In the genomic region with DNA sequence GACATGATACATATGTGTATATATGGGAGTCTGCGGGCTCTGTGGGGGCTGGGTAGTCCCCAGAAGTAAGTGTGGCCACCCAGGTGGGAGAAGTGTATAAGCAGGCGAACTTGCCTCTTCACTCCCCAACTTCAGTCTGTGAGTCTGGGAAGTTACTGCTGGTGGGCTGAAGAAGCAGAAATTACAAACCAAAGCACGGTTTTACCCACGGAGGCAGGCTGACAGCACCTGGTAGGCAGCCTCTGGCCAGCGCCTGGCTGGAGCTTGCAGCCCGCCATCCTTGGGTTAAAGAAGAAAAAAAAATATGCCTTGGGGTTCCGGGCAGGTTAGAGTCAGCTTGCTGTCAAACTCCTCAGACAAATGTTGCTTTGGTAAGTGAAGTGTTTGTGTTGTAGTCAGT, we compare ENCODE assay signal across 8 mouse cellular contexts.
DNase-seq lines count a peak whose midpoint lies in the region; ATAC-seq and TF ChIP-seq lines count a peak whose summit lies in the region.

No protein-coding gene starts in this region.

- H3K4me3 ChIP-seq in kidney, adult 2 months (ENCODE audit: insufficient read depth, low read depth, low read length) = peak overlapping the region; percentile 62
- H3K4me3 ChIP-seq in cortical plate, adult 2 months (ENCODE audit: insufficient read depth, low read length) = peak overlapping the region; percentile 85
- H3K4me3 ChIP-seq in intestine, embryonic 14.5 days (ENCODE audit: low read depth, low read length) = peak overlapping the region; percentile 55
- peak overlapping the region; percentile 66 for H3K4me3 ChIP-seq in neural tube, embryonic 12.5 days

- 0 out of 2 replicates have a peak, but pooled peaks cover 3% of the 10 kb centered on the region for H3K4me1 ChIP-seq in kidney, adult 2 months (ENCODE audit: control insufficient read depth, insufficient read depth, low read length)
- H3K4me1 ChIP-seq in cortical plate, adult 2 months (ENCODE audit: control insufficient read depth, insufficient read depth, low read length) = 0 out of 2 replicates have a peak, but pooled peaks cover 1% of the 10 kb centered on the region
- H3K4me1 ChIP-seq in intestine, embryonic 14.5 days (replicated peaks; ENCODE audit: control insufficient read depth, insufficient read depth, low read length) = peaks cover 35% of the 10 kb centered on the region
- H3K4me1 ChIP-seq in neural tube, embryonic 12.5 days = peaks cover 37% of the 10 kb centered on the region

- H3K36me3 ChIP-seq in kidney, adult 2 months (ENCODE audit: control insufficient read depth, insufficient read depth, low read length) = no peaks in the 10 kb centered on the region
- 0 out of 2 replicates have a peak, but pooled peaks cover 2% of the 10 kb centered on the region for H3K36me3 ChIP-seq in intestine, embryonic 14.5 days (ENCODE audit: control insufficient read depth, insufficient read depth, low read length)
- H3K36me3 ChIP-seq in neural tube, embryonic 12.5 days = no peaks in the 10 kb centered on the region

- 8% methylated on average over 7 of the region's 7 CpGs for WGBS in kidney, adult 2 months
- 4% methylated on average over 7 of the region's 7 CpGs for WGBS in intestine, embryonic 14.5 days
- WGBS in neural tube, embryonic 12.5 days = 4% methylated on average over 7 of the region's 7 CpGs

- no peak for TF ChIP-seq CTCF in kidney, adult 2 months (conservative IDR thresholded peaks at IDR 0.05; ENCODE audit: insufficient read depth, insufficient read length, low read depth, low read length)
- TF ChIP-seq CTCF in cortical plate, adult 2 months (IDR thresholded peaks at IDR 0.05; ENCODE audit: extremely low read depth, insufficient read depth, low read length) = no peak

- H3K4me2 ChIP-seq in intestine, embryonic 14.5 days (ENCODE audit: low read length) = peak overlapping the region; percentile 94
- H3K4me2 ChIP-seq in neural tube, embryonic 12.5 days (replicated peaks) = peak overlapping the region; percentile 84

- H3K9ac ChIP-seq in intestine, embryonic 14.5 days (ENCODE audit: low read length) = peak overlapping the region; percentile 84
- peak overlapping the region; percentile 86 for H3K9ac ChIP-seq in neural tube, embryonic 12.5 days

- H3K27me3 ChIP-seq in kidney, adult 2 months (replicated peaks; ENCODE audit: control insufficient read depth, insufficient read depth, low read length) = no peaks in the 10 kb centered on the region; the same call in 1 of the 2 replicates
- no peaks in the 10 kb centered on the region for H3K27me3 ChIP-seq in intestine, embryonic 14.5 days (replicated peaks; ENCODE audit: control insufficient read depth, insufficient read depth, low read length)
- 0 out of 2 replicates have a peak, but pooled peaks cover 4% of the 10 kb centered on the region for H3K27me3 ChIP-seq in neural tube, embryonic 12.5 days (replicated peaks)

- 0 out of 2 replicates have a peak overlapping the region, but pooled peaks have one; percentile 27 for H3K27ac ChIP-seq in kidney, adult 2 months (ENCODE audit: insufficient read depth, low read depth, low read length)
- 0 out of 2 replicates have a peak overlapping the region, but pooled peaks have one; percentile 62 for H3K27ac ChIP-seq in cortical plate, adult 2 months (ENCODE audit: insufficient read depth, low read length)
- peak overlapping the region; percentile 99 for H3K27ac ChIP-seq in intestine, embryonic 14.5 days (ENCODE audit: low read depth)
- H3K27ac ChIP-seq in neural tube, embryonic 12.5 days = no peak overlapping the region

- TF ChIP-seq POLR2A in kidney, adult 2 months (IDR thresholded peaks at IDR 0.05; ENCODE audit: low read depth, low read length) = no peak
- TF ChIP-seq POLR2A in cortical plate, adult 2 months (IDR thresholded peaks at IDR 0.05; ENCODE audit: extremely low read depth, insufficient read depth, low read length) = no peak

- ATAC-seq in intestine, embryonic 14.5 days (replicated peaks; ENCODE audit: low FRiP score, low TSS enrichment, low read depth) = no peak
- ATAC-seq in neural tube, embryonic 12.5 days (ENCODE audit: low FRiP score, low read depth) = no peak

- H3K9me3 ChIP-seq in intestine, embryonic 14.5 days (ENCODE audit: control insufficient read depth, low read length) = no peaks in the 10 kb centered on the region
- H3K9me3 ChIP-seq in neural tube, embryonic 12.5 days = no peaks in the 10 kb centered on the region

- no peak for DNase-seq in kidney, adult 2 months
- DNase-seq in kidney, postnatal 14 days = no peak
- no peak for DNase-seq in intestine, embryonic 14.5 days (ENCODE audit: low spot score)
- no peak for DNase-seq in layer of hippocampus, adult 8-10 months (ENCODE audit: low spot score in 2 of 2)
- no peak for DNase-seq in spleen, postnatal 14 days (ENCODE audit: low spot score in 2 of 2)
- DNase-seq in embryo, embryonic 10 days (ENCODE audit: low spot score) = no peak
